Mouse (Mus musculus) neural tube, embryonic 12.5 days (tissue): ENCODE results near the gene Ppm1h. TPM values are rescaled to one million over a fixed set of nuclear protein-coding genes. Genes with fewer than 3 reads are reported as not detected.
"Not testable (repeated sequence)": the region's sequence is repeated elsewhere in the genome, so short reads cannot be mapped to it uniquely, and the experiment has no call there.

ENCODE experiments used
- ATAC-seq: fragments of 200-750 bp; cut with Nextera tagmentation; 2 replicates; pipeline ENCODE4 v1.8.0; 2017; ENCODE audit warnings: low read depth, mild to moderate bottlenecking, moderate TSS enrichment, moderate library complexity; ENCODE audit not compliant: low FRiP score
- H3K27ac ChIP-seq: fragments of 300-500 bp; sonication (generic); 2 replicates; pipeline ENCODE4 v1.5.1; 2016
- H3K27me3 ChIP-seq: fragments of 300-500 bp; sonication (generic); replicated peaks from 2 replicates; pipeline ENCODE4 v1.6.1; 2016; ENCODE audit warnings: mild to moderate bottlenecking
- H3K36me3 ChIP-seq: fragments of 300-500 bp; sonication (generic); 2 replicates; pipeline ENCODE4 v1.6.1; 2016; ENCODE audit warnings: mild to moderate bottlenecking
- H3K4me1 ChIP-seq: fragments of 300-500 bp; sonication (generic); 2 replicates; pipeline ENCODE4 v1.6.1; 2016
- H3K4me2 ChIP-seq: fragments of 300-500 bp; sonication (generic); replicated peaks from 2 replicates; pipeline ENCODE4 v1.6.1; 2016; ENCODE audit warnings: mild to moderate bottlenecking
- H3K4me3 ChIP-seq: fragments of 300-500 bp; sonication (generic); 2 replicates; pipeline ENCODE4 v1.5.1; 2016
- H3K9ac ChIP-seq: fragments of 300-500 bp; sonication (generic); 2 replicates; pipeline ENCODE4 v1.6.1; 2016; ENCODE audit warnings: mild to moderate bottlenecking
- H3K9me3 ChIP-seq: fragments of 300-500 bp; sonication (generic); 2 replicates; pipeline ENCODE4 v1.6.1; 2016; ENCODE audit warnings: mild to moderate bottlenecking
- WGBS: fragments of 180-500 bp; shearing (Covaris S2); methylation state at CpG from one replicate; pipeline ENCODE4 v1.1.7; 2016; 5-methylcytosine and 5-hydroxymethylcytosine counted together
- polyA plus RNA-seq: library from polyadenylated mRNA; unstranded; fragments of >200 nt; fragmentation: Nextera tagmentation; extraction: Ambion mirVana; gene quantifications from 2 replicates; pipeline ENCODE4 v1.2.1, GENCODE M21; 2016

Ppm1h gene
- polyA plus RNA-seq, 1 experiment from 2014 or later, result 18.4 TPM

DNA sequence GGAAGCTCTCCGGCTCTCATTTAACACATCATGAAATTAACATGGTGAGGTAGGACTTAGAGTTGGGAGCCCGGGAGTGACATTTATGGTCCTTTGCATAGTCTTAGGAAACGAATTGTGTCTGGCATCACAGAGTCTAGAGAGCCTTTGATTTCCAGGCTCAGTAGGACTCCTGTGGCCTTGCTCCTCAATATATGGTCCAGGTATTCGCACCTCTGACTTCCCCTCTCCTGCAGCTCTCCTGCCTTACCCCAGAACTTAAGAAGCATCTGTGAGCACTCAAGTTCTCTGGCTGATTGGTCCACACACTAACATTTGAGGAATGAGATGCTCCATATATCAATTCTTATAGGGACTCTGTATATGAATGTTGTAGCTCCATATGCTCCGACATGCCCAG lies 240.2 kb downstream of the Ppm1h start:
- Histone ChIP-seq H3K27ac (no peak overlapping the region), H3K36me3 (no peaks in the 10 kb centered on the region), H3K4me3 (no peak overlapping the region), H3K9ac (no peak overlapping the region), H3K27me3 (no peaks in the 10 kb centered on the region), H3K4me2 (no peak overlapping the region), H3K9me3 (no peaks in the 10 kb centered on the region), H3K4me1 (no peaks in the 10 kb centered on the region)
- 91% methylated on average over 5 of the region's 5 CpGs for WGBS
- ATAC-seq, result no peak

DNA sequence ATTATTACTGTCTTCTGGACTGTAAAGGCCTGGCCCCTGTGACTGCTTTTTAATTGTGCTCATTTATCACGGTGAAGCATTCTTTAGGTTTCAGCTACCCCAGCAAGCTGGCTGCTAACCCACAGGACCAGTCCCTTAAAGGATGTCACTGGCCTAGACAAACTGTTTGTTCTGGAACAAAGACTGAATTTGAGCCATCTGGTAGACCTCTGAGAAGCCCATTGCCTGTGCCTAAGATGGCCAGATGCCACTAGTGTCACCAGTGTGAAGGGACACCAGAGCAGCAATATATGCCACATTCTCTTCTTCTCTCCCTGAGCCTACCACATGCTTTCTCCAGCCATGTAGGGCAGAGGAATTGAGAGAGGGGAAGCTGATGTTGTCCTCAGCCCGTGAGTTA lies 240.9 kb downstream of the Ppm1h start:
- no peak for ATAC-seq
- WGBS, result 77% methylated on average over 2 of the region's 2 CpGs

DNA sequence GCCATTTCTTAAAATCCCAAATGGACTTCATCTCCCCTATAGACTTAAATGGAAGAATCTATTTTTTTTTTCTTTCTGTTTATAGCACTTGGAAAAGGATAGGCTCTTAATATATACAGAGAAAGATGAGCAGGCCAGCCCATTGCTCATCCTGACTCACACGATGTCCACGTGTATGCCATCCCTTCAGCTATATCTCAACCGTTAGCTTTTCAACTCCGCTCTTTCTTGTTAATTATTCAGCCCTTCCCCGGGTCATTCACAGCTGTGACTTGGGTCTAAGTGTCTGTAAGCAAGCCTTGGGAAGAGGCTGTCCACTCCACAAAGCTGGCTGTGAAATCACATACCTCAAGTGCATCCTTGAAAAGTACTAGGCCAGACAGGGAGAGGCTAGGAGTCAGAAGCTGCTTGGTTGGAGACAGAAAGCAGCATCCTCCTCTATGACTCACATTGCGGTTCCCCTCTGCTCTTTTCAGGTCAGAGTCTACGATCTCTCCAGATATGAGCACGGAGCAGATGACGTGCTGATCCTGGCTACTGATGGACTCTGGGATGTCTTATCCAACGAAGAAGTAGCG lies 241.7 kb downstream of the Ppm1h start:
- no peak overlapping the region for H3K4me3 ChIP-seq
- no peak for ATAC-seq
- H3K4me1 ChIP-seq, result no peaks in the 10 kb centered on the region
- no peak overlapping the region for H3K4me2 ChIP-seq
- H3K36me3 ChIP-seq, result no peaks in the 10 kb centered on the region
- no peak overlapping the region for H3K27ac ChIP-seq
- H3K27me3 ChIP-seq, result no peaks in the 10 kb centered on the region
- H3K9me3 ChIP-seq, result no peaks in the 10 kb centered on the region
- no peak overlapping the region for H3K9ac ChIP-seq
- 90% methylated on average over 11 of the region's 11 CpGs for WGBS

More for the DNA sequence above, 240.9 kb downstream of the Ppm1h start:
- H3K27ac ChIP-seq, result no peak overlapping the region
- H3K4me2 ChIP-seq, result no peak overlapping the region
- H3K4me1 ChIP-seq, result no peaks in the 10 kb centered on the region
- no peak overlapping the region for H3K9ac ChIP-seq
- no peaks in the 10 kb centered on the region for H3K27me3 ChIP-seq
- H3K4me3 ChIP-seq, result no peak overlapping the region
- no peaks in the 10 kb centered on the region for H3K36me3 ChIP-seq
- H3K9me3 ChIP-seq, result no peaks in the 10 kb centered on the region

DNA sequence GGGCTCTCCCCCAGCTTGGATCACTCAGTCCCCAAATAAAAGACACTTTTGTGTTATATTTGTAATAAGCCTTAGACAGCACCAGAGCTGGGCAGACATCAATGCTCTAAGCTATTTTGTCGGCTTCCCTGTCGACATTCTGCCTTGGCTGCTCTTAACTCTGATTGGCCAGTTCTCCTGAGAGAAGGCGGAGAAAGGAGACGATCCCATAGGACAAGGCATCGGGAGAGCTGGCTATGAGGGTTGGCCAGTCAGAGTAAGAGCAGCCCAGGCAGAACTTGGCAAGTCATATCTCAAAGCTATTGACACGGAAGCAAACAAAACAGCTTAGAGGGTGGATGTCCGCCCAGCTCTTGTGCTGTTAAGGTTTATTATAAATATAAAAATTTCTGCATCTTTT lies 243.7 kb downstream of the Ppm1h start:
- Histone ChIP-seq H3K27me3 (no peaks in the 10 kb centered on the region), H3K9ac (no peak overlapping the region), H3K4me2 (no peak overlapping the region), H3K4me3 (no peak overlapping the region), H3K4me1 (no peaks in the 10 kb centered on the region), H3K27ac (no peak overlapping the region), H3K36me3 (no peaks in the 10 kb centered on the region), H3K9me3 (no peaks in the 10 kb centered on the region)
- peak; percentile 61; the same call in 1 of the 2 replicates for ATAC-seq
- 46% methylated on average over 7 of the region's 7 CpGs for WGBS

DNA sequence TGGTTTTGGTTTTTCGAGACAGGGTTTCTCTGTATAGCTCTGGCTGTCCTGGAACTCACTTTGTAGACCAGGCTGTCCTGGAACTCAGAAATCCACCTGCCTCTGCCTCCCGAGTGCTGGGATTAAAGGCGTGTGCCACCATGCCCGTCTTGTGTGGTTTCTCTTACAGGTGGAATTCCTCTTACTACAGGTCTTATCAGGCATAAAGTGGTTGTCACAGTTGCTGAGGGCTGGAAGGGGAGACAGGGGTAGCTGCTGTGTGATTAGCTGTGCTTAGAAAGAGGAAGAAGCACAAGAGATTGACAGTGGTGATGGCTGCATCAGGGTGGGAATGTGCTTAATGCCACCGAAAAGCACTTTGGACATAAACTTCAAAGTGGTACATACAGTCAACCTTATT lies 246.0 kb downstream of the Ppm1h start:
- not testable (repeated sequence) for ATAC-seq, H3K27ac ChIP-seq, H3K27me3 ChIP-seq, H3K4me2 ChIP-seq, H3K9ac ChIP-seq, H3K4me3 ChIP-seq, H3K4me1 ChIP-seq, H3K9me3 ChIP-seq, H3K36me3 ChIP-seq
- 90% methylated on average over 5 of the region's 5 CpGs for WGBS

DNA sequence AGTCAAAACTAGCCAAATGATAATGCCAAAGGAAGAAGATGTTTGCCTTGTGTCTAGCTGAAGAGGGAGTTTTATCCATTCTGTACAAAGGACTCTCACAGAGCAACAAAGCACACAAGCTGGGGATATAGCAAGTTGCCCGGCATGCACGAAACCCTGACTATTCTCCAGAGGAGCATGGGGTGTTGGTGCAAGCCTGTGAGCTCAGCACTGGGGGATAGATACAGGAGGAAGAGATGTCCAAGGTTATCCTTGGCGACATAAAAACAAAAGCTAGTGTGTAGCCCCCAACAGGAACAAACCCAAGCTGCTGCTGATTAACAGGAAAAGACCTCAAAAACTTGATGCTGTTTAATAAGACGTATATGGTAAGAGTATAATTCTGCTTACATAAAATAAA lies 247.7 kb downstream of the Ppm1h start:
- Histone ChIP-seq H3K9ac (no peak overlapping the region), H3K4me3 (no peak overlapping the region), H3K9me3 (no peaks in the 10 kb centered on the region), H3K4me1 (peaks cover 22% of the 10 kb centered on the region), H3K4me2 (no peak overlapping the region), H3K27ac (no peak overlapping the region), H3K27me3 (no peaks in the 10 kb centered on the region), H3K36me3 (no peaks in the 10 kb centered on the region)
- 91% methylated on average over 4 of the region's 4 CpGs for WGBS
- no peak for ATAC-seq

DNA sequence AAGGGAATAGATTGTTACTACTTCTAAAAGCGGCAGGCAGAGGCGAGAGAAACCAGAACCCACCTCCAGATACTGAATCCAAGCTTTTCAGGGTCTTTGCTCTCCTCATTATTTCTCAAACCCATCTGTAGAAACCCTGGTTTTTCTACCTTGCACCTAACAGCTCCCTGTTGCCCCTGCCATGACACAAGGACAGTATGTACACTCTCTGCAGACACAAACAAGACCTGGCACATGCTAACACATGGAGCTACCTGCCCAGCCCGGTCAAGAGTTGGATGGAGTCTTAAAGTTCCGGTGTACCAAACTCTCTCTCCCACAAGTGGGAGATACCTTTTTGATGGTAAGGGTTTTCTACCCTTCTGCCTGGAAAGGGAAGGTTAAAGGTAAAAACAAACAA lies 252.0 kb downstream of the Ppm1h start:
- H3K4me2 ChIP-seq, result no peak overlapping the region
- no peak for ATAC-seq
- no peak overlapping the region for H3K9ac ChIP-seq
- no peaks in the 10 kb centered on the region for H3K9me3 ChIP-seq
- no peak overlapping the region for H3K27ac ChIP-seq
- peaks cover 38% of the 10 kb centered on the region for H3K4me1 ChIP-seq
- 0 out of 2 replicates have a peak, but pooled peaks cover 4% of the 10 kb centered on the region for H3K27me3 ChIP-seq
- H3K36me3 ChIP-seq, result no peaks in the 10 kb centered on the region
- H3K4me3 ChIP-seq, result no peak overlapping the region
- WGBS, result 85% methylated on average over 4 of the region's 4 CpGs

DNA sequence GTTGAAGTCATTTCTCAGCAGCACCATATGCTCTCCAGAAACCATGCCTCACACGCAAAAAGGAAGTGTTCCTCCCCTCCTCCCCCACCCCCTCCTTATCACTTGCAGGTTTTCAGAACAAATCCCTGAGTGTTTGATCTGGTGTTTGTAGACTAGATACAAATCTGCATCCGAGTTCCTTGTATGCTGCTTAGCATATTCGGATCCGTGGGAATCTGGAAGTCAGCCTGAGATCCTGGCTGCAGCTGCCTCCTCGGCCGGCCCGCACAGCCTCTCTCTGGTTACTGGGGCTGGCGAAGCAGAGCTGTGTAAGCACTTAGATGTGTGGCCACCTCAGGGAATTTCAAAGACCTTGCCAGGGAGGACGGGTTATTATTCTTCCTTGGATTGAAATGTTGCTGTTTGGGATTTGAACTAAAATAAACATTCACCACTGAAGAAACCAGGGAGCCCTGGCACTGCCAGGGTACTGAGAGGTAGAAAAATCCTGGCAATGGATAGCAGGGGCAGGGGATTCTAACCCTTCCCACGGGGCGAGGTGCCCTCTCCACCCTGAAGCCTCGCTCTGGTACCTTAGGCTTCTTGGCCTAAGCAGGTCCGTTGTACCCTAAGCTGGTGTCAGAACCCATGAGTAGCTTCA lies 252.8 kb downstream of the Ppm1h start:
- Histone ChIP-seq H3K9ac (no peak overlapping the region), H3K27ac (peak overlapping the region; percentile 47), H3K4me2 (peak overlapping the region; percentile 17), H3K36me3 (no peaks in the 10 kb centered on the region), H3K9me3 (no peaks in the 10 kb centered on the region), H3K4me1 (peaks cover 38% of the 10 kb centered on the region), H3K27me3 (0 out of 2 replicates have a peak, but pooled peaks cover 4% of the 10 kb centered on the region), H3K4me3 (no peak overlapping the region)
- WGBS, result 11% methylated on average over 13 of the region's 13 CpGs
- peak; percentile 69 for ATAC-seq

DNA sequence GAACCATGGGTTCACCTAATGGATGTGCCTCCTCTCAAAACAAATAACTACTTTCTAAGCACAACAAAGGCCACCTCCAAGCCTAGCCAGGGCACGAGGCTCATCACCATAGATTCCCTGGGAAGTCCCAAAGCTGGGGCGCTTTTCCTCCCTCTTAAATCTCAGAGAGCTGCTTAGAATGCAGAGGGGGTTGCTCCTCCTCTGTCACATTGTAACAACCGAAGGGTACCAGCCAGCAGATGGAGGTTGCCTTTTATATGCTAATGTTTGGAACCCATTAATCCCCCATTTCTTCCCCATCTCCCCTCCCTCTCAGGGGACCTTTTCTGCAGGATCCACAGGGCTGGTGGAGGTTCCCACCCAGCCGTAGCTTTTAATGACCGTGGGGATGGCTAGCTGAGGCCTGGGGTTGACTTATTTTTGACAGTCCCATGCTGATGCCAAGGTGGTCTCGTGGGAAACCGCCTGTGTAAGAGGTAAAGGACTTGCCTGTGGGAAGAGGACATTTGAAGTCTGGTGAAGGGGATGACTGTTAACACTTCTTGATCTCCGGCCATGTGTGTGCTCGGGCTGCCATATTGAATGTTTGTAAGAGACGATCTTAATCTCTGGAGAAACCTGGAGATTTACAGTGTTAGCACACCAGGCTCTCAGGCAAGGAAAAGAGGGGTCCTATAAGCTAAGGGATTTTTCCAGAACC lies 253.4 kb downstream of the Ppm1h start:
- Histone ChIP-seq H3K9ac (no peak overlapping the region), H3K4me1 (peaks cover 38% of the 10 kb centered on the region), H3K36me3 (no peaks in the 10 kb centered on the region), H3K4me3 (no peak overlapping the region), H3K27me3 (0 out of 2 replicates have a peak, but pooled peaks cover 4% of the 10 kb centered on the region), H3K27ac (peak overlapping the region; percentile 47), H3K4me2 (peak overlapping the region; percentile 17), H3K9me3 (no peaks in the 10 kb centered on the region)
- ATAC-seq, result peak; percentile 94
- WGBS, result 19% methylated on average over 10 of the region's 10 CpGs

DNA sequence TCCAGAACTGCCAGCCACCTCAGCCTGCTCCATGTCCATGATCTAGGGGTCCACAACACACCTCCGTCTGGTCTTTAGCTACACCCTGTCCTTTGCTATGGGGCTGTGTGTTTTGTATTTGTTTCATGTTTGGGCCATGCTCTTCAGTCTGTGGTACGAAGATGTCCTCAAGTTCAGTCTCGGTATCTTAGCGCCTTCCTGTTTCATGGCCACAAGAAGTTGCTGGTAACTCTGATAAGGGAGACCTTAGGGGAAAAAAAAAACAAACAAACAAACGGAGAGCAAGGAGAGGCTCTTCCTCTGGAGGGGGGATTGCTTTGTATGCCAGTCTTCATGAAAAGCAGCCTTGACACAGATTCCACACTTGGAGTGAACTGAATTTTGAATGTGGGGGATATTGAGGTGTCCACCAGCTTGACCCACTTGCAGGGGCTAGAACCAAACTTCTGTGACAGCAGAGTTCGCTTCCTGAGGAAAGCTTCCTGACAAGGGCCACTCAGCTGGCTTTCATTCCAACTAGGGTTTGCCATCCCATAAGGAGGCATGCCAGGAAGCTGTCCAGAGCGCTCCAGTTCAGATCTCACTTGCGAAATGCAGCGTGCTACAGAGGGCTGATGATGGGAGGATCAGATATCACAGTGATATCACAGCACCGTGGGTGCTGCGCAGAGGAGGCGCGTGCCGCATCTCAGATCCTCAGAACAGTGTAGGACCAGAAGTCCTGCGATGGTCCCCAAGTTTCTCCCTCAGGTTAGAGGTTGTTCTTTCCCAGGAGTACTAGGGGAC lies 254.7 kb downstream of the Ppm1h start:
- 88% methylated on average over 15 of the region's 15 CpGs for WGBS
- Histone ChIP-seq H3K4me3 (no peak overlapping the region), H3K27ac (no peak overlapping the region), H3K9ac (no peak overlapping the region), H3K27me3 (0 out of 2 replicates have a peak, but pooled peaks cover 4% of the 10 kb centered on the region), H3K4me1 (peaks cover 38% of the 10 kb centered on the region), H3K4me2 (no peak overlapping the region), H3K9me3 (no peaks in the 10 kb centered on the region), H3K36me3 (no peaks in the 10 kb centered on the region)
- ATAC-seq, result no peak

DNA sequence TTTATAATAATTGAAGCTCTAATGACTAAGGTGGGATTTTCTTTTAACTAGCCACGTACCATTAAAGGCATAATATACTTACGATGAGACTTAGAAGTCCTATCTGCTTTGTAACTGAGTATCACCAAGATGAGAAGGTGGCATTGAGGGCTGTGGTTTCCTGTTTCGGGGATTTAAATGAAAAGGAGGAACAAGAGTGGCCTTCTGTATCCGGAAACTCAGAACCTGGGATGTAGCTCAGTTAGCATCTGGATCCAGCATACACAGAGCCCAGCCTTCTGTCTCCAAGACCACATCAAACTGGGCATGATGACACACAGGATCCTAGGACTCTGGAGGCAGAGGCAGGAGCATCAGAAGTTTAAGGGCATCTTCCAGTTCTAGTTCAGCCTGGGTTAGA lies 256.8 kb downstream of the Ppm1h start:
- ATAC-seq, H3K27me3 ChIP-seq, H3K27ac ChIP-seq, H3K4me2 ChIP-seq, H3K9ac ChIP-seq, H3K9me3 ChIP-seq, H3K36me3 ChIP-seq, H3K4me3 ChIP-seq: not testable (repeated sequence)
- peaks cover 24% of the 10 kb centered on the region for H3K4me1 ChIP-seq
- no CpG with 5 or more reads among the region's 4 CpGs for WGBS

DNA sequence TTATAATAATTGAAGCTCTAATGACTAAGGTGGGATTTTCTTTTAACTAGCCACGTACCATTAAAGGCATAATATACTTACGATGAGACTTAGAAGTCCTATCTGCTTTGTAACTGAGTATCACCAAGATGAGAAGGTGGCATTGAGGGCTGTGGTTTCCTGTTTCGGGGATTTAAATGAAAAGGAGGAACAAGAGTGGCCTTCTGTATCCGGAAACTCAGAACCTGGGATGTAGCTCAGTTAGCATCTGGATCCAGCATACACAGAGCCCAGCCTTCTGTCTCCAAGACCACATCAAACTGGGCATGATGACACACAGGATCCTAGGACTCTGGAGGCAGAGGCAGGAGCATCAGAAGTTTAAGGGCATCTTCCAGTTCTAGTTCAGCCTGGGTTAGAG lies 258.8 kb downstream of the Ppm1h start:
- H3K9me3 ChIP-seq, H3K4me3 ChIP-seq, H3K9ac ChIP-seq, H3K4me1 ChIP-seq, H3K36me3 ChIP-seq, H3K4me2 ChIP-seq, H3K27ac ChIP-seq, ATAC-seq, H3K27me3 ChIP-seq: not testable (repeated sequence)
- no CpG with 5 or more reads among the region's 4 CpGs for WGBS
